Mouse (Mus musculus): ENCODE data around the gene Eps15. TPM values are rescaled to one million over a fixed set of nuclear protein-coding genes. Genes with fewer than 3 reads are reported as not detected.

Gene Eps15
- polyA plus RNA-seq, 1 experiment: 5.4 TPM

DNA sequence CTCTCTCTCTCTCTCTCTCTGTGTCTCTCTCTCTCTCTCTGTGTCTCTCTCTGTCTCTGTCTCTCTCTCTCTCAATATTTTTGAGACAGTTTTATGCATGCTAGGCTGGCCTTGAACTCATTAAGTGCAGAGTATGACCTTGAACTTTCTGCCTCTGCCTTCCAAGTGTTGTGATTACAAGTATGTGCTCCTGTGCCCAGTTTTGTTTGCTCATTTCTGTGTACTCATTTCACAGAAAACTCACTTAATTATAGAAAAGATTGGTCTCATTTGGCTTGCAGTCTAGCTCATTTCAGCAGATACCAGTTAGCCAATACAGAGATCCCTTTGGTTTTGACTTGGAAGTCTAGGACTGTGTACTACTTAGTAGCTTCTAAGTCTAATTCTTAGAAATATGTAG lies 19.1 kb downstream of the Eps15 start:
- TF ChIP-seq FLI1 (IDR thresholded peaks at IDR 0.05; ENCODE audit: low read length) (no peak), GATA1 (IDR thresholded peaks at IDR 0.05; ENCODE audit: borderline replicate concordance, low read length) (no peak)
- no peaks in the 10 kb centered on the region for H3K27me3 ChIP-seq (replicated peaks)

DNA sequence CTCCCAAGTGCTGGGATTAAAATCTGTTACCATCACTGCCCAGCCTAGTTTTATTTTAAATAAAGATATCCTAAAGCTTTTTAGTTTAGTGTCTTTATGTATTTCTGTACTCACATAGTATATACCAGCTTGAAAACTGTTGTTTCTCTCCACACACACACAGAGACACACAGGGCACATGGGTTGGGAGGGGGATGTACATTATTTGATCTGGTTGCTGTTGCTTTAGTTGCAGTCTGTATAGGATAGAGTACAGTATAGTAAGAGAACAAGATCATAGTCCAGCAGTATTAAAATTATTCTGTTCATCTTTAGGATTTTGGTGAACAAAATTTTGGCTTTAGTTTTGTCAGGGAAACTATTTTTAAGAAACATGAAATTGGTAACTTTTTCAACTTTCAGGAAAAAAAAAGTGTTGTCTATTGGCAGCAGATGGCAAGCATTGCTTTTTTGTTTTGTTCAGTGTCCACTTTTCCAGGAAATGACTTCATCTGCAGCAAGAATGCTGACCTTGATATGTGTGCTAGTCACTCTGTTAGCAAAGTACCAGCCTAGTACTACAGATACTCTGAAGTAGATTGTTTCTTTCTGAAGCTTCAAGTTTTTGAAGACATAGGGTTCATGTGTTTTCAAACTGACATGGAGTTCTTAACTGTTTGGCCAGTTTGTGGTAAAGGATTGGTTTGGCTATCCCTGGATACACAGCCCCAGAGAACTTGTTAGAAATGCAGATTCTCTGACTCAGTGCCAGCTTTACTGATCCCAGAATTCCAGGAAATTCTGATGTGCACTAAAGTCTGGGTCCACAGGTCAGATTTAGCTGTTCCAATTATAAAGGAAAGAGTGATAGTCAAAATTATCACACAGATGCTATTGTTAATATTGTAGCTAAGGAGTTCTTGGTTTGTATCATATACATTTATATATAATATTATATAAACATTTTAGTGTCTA lies 37.1 kb downstream of the Eps15 start:
- TF ChIP-seq FLI1 (IDR thresholded peaks at IDR 0.05; ENCODE audit: low read length) (no peak), GATA1 (IDR thresholded peaks at IDR 0.05; ENCODE audit: borderline replicate concordance, low read length) (no peak)
- H3K36me3 ChIP-seq (replicated peaks; ENCODE audit: low read length): peaks cover 59% of the 10 kb centered on the region
- no peaks in the 10 kb centered on the region for H3K9me3 ChIP-seq
- H3K4me1 ChIP-seq: peaks cover 25% of the 10 kb centered on the region
- H3K4me3 ChIP-seq (replicated peaks): no peak overlapping the region
- no peaks in the 10 kb centered on the region for H3K27me3 ChIP-seq (replicated peaks)

More for the DNA sequence above, 19.1 kb downstream of the Eps15 start:
- no peaks in the 10 kb centered on the region for H3K9me3 ChIP-seq
- no peak overlapping the region for H3K4me3 ChIP-seq (replicated peaks)
- peaks cover 25% of the 10 kb centered on the region for H3K36me3 ChIP-seq (replicated peaks; ENCODE audit: low read length)
- peaks cover 30% of the 10 kb centered on the region for H3K4me1 ChIP-seq

DNA sequence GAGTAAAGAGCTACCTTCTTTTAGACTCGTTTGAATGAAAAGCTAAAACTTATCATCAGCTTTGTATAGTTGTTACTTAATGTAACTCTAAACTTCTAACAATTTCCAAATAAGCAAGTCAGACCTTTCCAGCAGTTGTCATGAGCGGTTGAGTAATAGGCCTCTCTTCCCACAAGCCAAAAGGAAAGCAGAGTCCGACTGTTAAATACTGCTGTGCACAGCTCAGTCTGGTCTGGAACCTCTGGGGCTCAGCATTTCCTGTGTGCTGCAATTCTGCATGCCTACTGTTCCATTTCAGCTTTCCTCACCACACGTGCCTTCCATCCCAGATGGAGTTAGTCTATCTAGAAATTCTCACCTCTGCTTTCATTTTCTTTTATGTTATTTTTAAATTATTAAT lies 56.7 kb downstream of the Eps15 start:
- Histone ChIP-seq H3K36me3 (replicated peaks; ENCODE audit: low read length) (peaks cover 64% of the 10 kb centered on the region), H3K9me3 (0 out of 2 replicates have a peak, but pooled peaks cover 2% of the 10 kb centered on the region), H3K4me1 (peaks cover 4% of the 10 kb centered on the region; the same call in 1 of the 2 replicates), H3K27me3 (replicated peaks) (no peaks in the 10 kb centered on the region), H3K4me3 (replicated peaks) (no peak overlapping the region)
- TF ChIP-seq GATA1 (IDR thresholded peaks at IDR 0.05; ENCODE audit: borderline replicate concordance, low read length) (no peak), FLI1 (IDR thresholded peaks at IDR 0.05; ENCODE audit: low read length) (no peak)

DNA sequence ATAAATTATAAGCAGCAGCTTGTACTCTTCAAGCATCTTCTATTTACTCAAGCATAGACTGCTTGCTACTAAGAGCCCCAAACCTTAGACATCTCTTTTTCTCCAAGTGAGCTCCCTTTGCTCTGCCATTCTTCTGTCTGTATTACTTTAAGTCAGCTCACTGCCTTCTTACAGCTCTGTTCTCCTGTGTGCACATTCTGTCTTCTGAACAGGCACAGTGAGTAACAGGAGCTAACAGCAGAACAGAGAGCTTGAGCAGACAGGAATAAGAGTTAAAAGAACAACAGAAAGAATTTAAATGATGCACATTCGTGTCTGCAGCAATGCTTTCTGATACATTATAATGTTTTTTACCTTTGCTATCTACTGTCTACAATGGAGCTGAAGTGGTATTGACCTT lies 61.2 kb downstream of the Eps15 start:
- H3K27me3 ChIP-seq (replicated peaks): no peaks in the 10 kb centered on the region
- no peak overlapping the region for H3K4me3 ChIP-seq (replicated peaks)
- H3K9me3 ChIP-seq: no peaks in the 10 kb centered on the region
- TF ChIP-seq FLI1 (IDR thresholded peaks at IDR 0.05; ENCODE audit: low read length): no peak
- H3K36me3 ChIP-seq (replicated peaks; ENCODE audit: low read length): peaks cover 54% of the 10 kb centered on the region
- H3K4me1 ChIP-seq: peaks cover 4% of the 10 kb centered on the region

DNA sequence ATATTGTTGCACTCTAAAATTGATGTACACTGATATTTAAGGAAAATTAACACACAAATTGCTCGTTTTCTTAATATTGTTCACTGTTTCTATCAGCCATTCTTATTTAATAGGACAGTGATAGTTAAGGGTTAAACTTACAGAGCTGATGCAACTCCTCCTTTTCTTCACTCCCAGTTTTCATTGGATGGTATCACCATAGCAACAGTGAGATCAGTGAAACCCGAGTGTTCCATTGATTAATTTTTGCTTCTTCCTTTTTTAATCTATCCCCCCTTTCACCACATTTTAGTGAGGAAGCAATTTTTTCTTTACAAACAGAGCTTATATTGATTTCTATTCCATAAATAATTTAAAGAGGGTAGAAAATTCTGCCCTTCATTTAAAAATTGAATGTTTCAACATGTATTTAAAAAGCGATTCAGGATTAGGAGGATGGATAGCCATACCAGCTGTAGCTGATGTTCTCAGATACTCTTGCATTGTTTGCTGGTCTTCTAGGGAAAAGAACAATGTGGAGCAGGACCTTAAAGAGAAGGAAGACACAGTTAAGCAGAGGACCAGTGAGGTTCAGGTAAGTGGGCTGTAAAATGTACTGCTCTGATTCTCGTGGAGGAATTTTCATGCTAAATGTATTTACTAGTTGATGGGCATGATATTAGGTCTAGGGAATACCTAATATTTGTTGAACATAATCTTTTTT lies 62.9 kb downstream of the Eps15 start:
- Histone ChIP-seq H3K4me1 (peaks cover 12% of the 10 kb centered on the region), H3K36me3 (replicated peaks; ENCODE audit: low read length) (peaks cover 43% of the 10 kb centered on the region), H3K9me3 (no peaks in the 10 kb centered on the region), H3K4me3 (replicated peaks) (no peak overlapping the region), H3K27me3 (replicated peaks) (no peaks in the 10 kb centered on the region)
- TF ChIP-seq GATA1 (IDR thresholded peaks at IDR 0.05; ENCODE audit: borderline replicate concordance, low read length) (no peak), FLI1 (IDR thresholded peaks at IDR 0.05; ENCODE audit: low read length) (no peak)

DNA sequence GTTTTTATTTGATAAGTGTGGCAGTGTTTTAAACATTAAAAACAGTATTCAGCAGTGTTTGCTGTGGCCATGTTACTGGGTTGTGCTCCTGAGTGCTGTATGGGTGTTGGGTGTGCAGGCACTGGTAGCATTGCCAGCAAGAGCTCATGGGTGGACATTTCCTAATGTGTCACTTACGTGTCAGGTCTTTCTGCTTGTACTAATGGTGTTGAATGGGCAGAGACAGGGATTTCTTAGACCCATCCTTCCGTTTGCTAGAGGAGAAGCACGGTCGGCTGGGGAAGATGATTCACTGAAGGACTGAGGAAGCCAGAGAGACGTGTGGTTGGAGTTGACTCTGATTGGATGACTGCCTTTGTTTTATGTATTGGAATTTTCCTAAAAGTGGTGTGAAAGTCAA lies 63.8 kb downstream of the Eps15 start:
- TF ChIP-seq GATA1 (IDR thresholded peaks at IDR 0.05; ENCODE audit: borderline replicate concordance, low read length) (no peak), FLI1 (IDR thresholded peaks at IDR 0.05; ENCODE audit: low read length) (no peak)
- H3K36me3 ChIP-seq (replicated peaks; ENCODE audit: low read length): peaks cover 36% of the 10 kb centered on the region
- H3K4me3 ChIP-seq (replicated peaks): no peak overlapping the region
- no peaks in the 10 kb centered on the region for H3K9me3 ChIP-seq
- peaks cover 12% of the 10 kb centered on the region for H3K4me1 ChIP-seq
- H3K27me3 ChIP-seq (replicated peaks): no peaks in the 10 kb centered on the region

DNA sequence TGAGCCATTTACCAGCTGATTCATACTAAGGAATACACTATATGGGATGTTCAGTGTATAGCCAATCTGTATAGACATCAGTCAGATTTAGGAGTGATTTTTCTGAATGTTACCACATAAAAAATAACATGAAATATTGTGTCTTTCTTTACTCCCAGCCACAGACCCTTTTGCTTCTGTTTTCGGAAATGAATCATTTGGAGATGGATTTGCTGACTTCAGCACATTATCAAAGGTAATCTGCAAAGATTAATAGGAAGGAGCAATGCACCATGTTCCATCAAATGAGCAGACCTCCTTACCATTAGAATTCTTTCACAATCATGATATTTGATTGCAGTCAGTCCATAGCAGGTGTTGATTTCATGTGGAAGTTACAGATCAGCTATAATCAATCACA lies 98.0 kb downstream of the Eps15 start:
- H3K9me3 ChIP-seq: no peaks in the 10 kb centered on the region
- no peaks in the 10 kb centered on the region for H3K4me1 ChIP-seq
- TF ChIP-seq FLI1 (IDR thresholded peaks at IDR 0.05; ENCODE audit: low read length) (no peak), GATA1 (IDR thresholded peaks at IDR 0.05; ENCODE audit: borderline replicate concordance, low read length) (no peak)
- no peaks in the 10 kb centered on the region for H3K27me3 ChIP-seq (replicated peaks)
- H3K36me3 ChIP-seq (replicated peaks; ENCODE audit: low read length): peaks cover 96% of the 10 kb centered on the region
- no peak overlapping the region for H3K4me3 ChIP-seq (replicated peaks)

DNA sequence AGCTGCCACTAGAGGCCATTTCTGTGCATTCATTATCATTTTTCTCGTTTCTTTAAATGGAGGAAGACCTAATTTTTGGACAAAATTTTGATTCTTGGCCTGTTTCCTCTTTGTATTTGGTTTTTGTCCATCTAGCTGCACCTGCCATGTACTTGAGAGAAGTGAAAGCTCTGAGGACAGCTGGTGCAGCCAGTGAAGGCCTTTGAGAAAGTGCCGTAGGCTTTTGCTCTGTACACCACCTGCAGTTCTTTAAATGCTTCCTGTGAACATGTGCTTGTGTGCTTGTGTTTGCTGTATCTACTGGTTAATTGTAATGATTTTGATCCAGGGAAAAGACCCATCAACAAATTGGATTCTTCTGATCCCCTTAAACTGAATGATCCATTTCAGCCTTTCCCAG lies 102.4 kb downstream of the Eps15 start:
- Histone ChIP-seq H3K4me1 (no peaks in the 10 kb centered on the region), H3K9me3 (no peaks in the 10 kb centered on the region), H3K27me3 (replicated peaks) (no peaks in the 10 kb centered on the region), H3K4me3 (replicated peaks) (no peak overlapping the region), H3K36me3 (replicated peaks; ENCODE audit: low read length) (peaks cover 91% of the 10 kb centered on the region)
- TF ChIP-seq FLI1 (IDR thresholded peaks at IDR 0.05; ENCODE audit: low read length) (no peak), GATA1 (IDR thresholded peaks at IDR 0.05; ENCODE audit: borderline replicate concordance, low read length) (no peak)

DNA sequence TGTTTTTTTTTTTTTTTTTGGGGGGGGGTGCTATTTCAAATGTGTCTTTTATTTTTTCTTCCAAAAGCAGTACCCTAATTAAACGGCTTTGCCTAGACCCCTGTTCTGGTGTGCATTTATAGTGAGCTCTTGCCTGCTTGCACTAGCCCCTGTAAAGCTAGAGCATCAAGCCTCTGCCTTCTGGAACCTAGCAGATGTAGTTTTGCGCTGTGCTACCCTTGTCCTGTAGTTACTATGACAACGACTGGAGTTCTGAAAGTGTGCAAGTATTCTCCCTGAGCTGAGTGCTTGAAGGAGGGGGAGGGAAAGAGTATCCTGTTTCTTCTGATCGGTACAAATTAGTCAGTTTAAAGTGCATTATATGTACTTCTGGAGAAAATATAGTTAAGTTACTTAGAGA lies 105.5 kb downstream of the Eps15 start:
- Histone ChIP-seq H3K4me3 (replicated peaks) (no peak overlapping the region), H3K36me3 (replicated peaks; ENCODE audit: low read length) (peaks cover 85% of the 10 kb centered on the region), H3K27me3 (replicated peaks) (no peaks in the 10 kb centered on the region), H3K9me3 (no peaks in the 10 kb centered on the region), H3K4me1 (no peaks in the 10 kb centered on the region)
- TF ChIP-seq FLI1 (IDR thresholded peaks at IDR 0.05; ENCODE audit: low read length) (no peak), GATA1 (IDR thresholded peaks at IDR 0.05; ENCODE audit: borderline replicate concordance, low read length) (no peak)

DNA sequence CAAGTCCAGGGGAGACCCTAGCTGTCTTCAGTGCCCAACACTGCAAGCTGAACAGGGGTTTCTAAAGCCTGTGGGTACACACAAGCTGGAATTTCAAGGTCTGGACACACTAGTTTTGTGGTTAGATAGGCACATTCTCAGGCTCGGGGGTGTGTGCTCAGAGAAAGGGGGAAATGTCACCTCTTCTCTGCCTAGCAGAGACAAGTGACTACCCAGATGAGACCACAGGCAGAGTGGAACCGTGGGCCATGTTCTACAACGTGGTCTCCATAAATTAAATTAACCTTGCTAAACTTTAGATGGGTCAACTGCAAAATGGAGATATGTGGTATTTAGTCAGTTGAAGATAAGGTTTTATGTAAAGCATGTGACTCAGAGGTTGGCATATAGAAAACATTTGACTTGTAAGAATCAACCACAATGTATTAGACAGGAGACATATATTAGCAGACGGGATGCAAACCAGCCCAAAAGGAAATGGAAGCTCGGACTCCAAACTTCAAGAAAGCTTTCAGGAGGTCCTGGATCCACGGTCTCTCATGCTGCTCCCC lies 113.2 kb downstream of the Eps15 start:
- Histone ChIP-seq H3K9me3 (no peaks in the 10 kb centered on the region), H3K36me3 (replicated peaks; ENCODE audit: low read length) (peaks cover 23% of the 10 kb centered on the region), H3K4me3 (replicated peaks) (no peak overlapping the region), H3K4me1 (peaks cover 32% of the 10 kb centered on the region), H3K27me3 (replicated peaks) (peaks cover 16% of the 10 kb centered on the region)
- TF ChIP-seq FLI1 (IDR thresholded peaks at IDR 0.05; ENCODE audit: low read length) (no peak), GATA1 (IDR thresholded peaks at IDR 0.05; ENCODE audit: borderline replicate concordance, low read length) (no peak)
